13 mouse cellular contexts compared by ENCODE assay signal in the genomic region with DNA sequence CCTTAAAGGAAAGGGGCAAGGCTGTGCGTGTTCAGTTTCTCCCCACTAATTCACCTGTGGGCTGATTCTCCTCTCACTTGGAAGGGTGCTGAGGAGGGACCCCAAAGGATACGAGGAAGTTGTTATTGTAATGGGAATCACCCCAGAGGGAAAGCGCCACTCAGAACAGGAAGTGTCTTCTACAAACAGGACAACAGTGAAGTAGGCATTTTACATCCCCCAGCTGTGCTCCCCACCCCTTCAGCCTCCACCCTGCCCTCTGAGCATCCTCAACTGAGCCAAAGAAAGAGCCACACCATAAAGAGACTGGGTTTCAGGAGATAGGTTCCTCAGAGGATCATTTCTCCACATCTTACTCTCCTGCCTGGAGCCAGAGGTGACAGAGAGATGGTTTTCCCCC.
DNase-seq lines count a peak whose midpoint lies in the region; ATAC-seq and TF ChIP-seq lines count a peak whose summit lies in the region.
"Had no signal": no experiment of that assay in that cellular context is flagged by ENCODE, and none has a peak within 500 bp of the region (broad histone marks: within the 10 kb centered on the region; RNA-seq: fewer than 3 reads in every experiment).

No protein-coding gene starts in this region.

- H3K27me3 ChIP-seq in hindbrain, embryonic 10.5 days (ENCODE audit: insufficient read depth, poor library complexity, severe bottlenecking) = no peaks in the 10 kb centered on the region
- no peaks in the 10 kb centered on the region for H3K27me3 ChIP-seq in hindbrain, embryonic 12.5 days
- no peaks in the 10 kb centered on the region for H3K27me3 ChIP-seq in thymus, adult 2 months (ENCODE audit: control insufficient read depth, insufficient read depth, low read length)
- H3K27me3 ChIP-seq in small intestine, adult 2 months (ENCODE audit: control insufficient read depth, insufficient read depth, low read length) = no peaks in the 10 kb centered on the region
- H3K27me3 ChIP-seq: Patski had no signal

- no peaks in the 10 kb centered on the region for H3K9me3 ChIP-seq in hindbrain, embryonic 10.5 days
- no peaks in the 10 kb centered on the region for H3K9me3 ChIP-seq in hindbrain, embryonic 12.5 days (replicated peaks)

- ATAC-seq in hindbrain, embryonic 12.5 days (ENCODE audit: low FRiP score) = no peak
- ATAC-seq: Patski had no signal

- no peak overlapping the region for H3K4me2 ChIP-seq in hindbrain, embryonic 12.5 days (replicated peaks)
- H3K4me2 ChIP-seq: lung, embryonic 14.5 days had no signal

- no peak overlapping the region for H3K9ac ChIP-seq in hindbrain, embryonic 12.5 days
- H3K9ac ChIP-seq: lung, embryonic 14.5 days had no signal

- H3K36me3 ChIP-seq in hindbrain, embryonic 10.5 days = no peaks in the 10 kb centered on the region
- H3K36me3 ChIP-seq in hindbrain, embryonic 12.5 days = no peaks in the 10 kb centered on the region
- H3K36me3 ChIP-seq in thymus, adult 2 months (ENCODE audit: control insufficient read depth, insufficient read depth, low read length) = no peaks in the 10 kb centered on the region
- no peaks in the 10 kb centered on the region for H3K36me3 ChIP-seq in small intestine, adult 2 months (ENCODE audit: control insufficient read depth, insufficient read depth, low read length)

- H3K4me3 ChIP-seq in hindbrain, embryonic 10.5 days = no peak overlapping the region
- H3K4me3 ChIP-seq in hindbrain, embryonic 12.5 days = no peak overlapping the region
- H3K4me3 ChIP-seq in thymus, adult 2 months (ENCODE audit: control insufficient read depth, insufficient read depth, low read length) = peak overlapping the region; percentile 15
- H3K4me3 ChIP-seq in small intestine, adult 2 months (ENCODE audit: low read depth, low read length) = no peak overlapping the region

- H3K4me1 ChIP-seq in hindbrain, embryonic 10.5 days (replicated peaks) = peaks cover 65% of the 10 kb centered on the region
- H3K4me1 ChIP-seq in hindbrain, embryonic 12.5 days = peaks cover 23% of the 10 kb centered on the region
- H3K4me1 ChIP-seq in thymus, adult 2 months (replicated peaks; ENCODE audit: control insufficient read depth, insufficient read depth, low read length) = peaks cover 54% of the 10 kb centered on the region
- H3K4me1 ChIP-seq in small intestine, adult 2 months (ENCODE audit: control insufficient read depth, insufficient read depth, insufficient read length, low read length) = peaks cover 17% of the 10 kb centered on the region

- TF ChIP-seq POLR2A in thymus, adult 2 months (IDR thresholded peaks at IDR 0.05; ENCODE audit: control insufficient read depth, extremely low read depth, insufficient read depth, low read length, poor library complexity) = no peak
- TF ChIP-seq POLR2A in small intestine, adult 2 months (IDR thresholded peaks at IDR 0.05; ENCODE audit: low read depth, low read length) = no peak

- WGBS in hindbrain, embryonic 10.5 days = 69% methylated on average over 3 of the region's 3 CpGs
- 91% methylated on average over 3 of the region's 3 CpGs for WGBS in hindbrain, embryonic 12.5 days
- WGBS in thymus, adult 2 months = 8% methylated on average over 3 of the region's 3 CpGs
- 63% methylated on average over 3 of the region's 3 CpGs for WGBS in small intestine, adult 2 months

- no peak for TF ChIP-seq CTCF in thymus, adult 2 months (IDR thresholded peaks at IDR 0.05; ENCODE audit: borderline replicate concordance, control insufficient read depth, extremely low read depth, insufficient read depth, low read length, poor library complexity)
- no peak for TF ChIP-seq CTCF in small intestine, adult 2 months (IDR thresholded peaks at IDR 0.05; ENCODE audit: extremely low read depth, insufficient read length, insufficient replicate concordance, low read depth, low read length)

- H3K27ac ChIP-seq in hindbrain, embryonic 10.5 days = peak overlapping the region; percentile 73
- H3K27ac ChIP-seq in hindbrain, embryonic 12.5 days = no peak overlapping the region
- H3K27ac ChIP-seq in thymus, adult 2 months (ENCODE audit: control insufficient read depth, insufficient read depth, low read length) = 0 out of 2 replicates have a peak overlapping the region, but pooled peaks have one; percentile 19
- H3K27ac ChIP-seq in small intestine, adult 2 months (ENCODE audit: insufficient read depth, low read depth, low read length) = peak overlapping the region; percentile 43; the same call in 1 of the 2 replicates

- DNase-seq in hindbrain, embryonic 10.5 days (ENCODE audit: low spot score) = no peak
- peak; percentile 27 for DNase-seq in thymus, adult 2 months
- DNase-seq in thymus, adult 18-20 months = no peak
- no peak for DNase-seq in spleen, adult 12 weeks (ENCODE audit: low spot score)
- no peak for DNase-seq in adrenal gland, postnatal 4 days (ENCODE audit: low spot score in 2 of 2)
- no peak for DNase-seq in layer of hippocampus, adult 9-10 months (ENCODE audit: low spot score)
- DNase-seq: cerebellum, postnatal 25 days; gastrocnemius, postnatal 25 days; kidney, adult 2 months; lung, embryonic 14.5 days had no signal
